11 mouse cellular contexts compared by ENCODE assay signal in the genomic region with DNA sequence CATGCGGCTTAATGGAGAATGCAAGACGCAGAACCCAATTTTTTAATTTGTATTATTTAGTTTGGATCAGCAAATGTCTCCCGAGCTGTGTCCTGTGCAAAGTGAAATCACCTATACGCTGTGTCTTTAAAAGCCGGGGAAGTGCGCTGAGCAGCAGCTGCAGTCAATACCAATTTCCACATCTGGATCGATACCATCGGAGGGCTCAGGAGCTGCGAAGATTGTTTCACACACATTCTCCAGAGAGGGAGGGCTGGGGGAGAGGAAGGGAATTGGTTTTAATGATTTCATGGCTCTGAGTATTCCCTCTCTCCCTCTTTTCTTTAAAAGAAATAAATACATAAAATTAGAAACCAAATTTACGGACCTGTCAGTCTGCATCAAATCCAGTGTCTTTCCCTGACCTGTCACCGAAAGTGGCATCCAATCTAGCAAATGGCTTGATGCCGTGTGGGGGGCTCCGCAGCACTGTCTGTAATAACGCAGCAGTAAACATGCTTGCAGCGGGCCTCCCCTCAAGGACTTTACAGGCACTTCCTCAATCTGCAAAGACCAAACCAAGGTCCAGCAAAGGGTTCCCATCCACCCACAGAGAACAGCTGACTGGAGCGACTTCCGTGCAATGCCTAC. TPM values are rescaled to one million over a fixed set of nuclear protein-coding genes. Genes with fewer than 3 reads are reported as not detected.
DNase-seq lines count a peak whose midpoint lies in the region; ATAC-seq and TF ChIP-seq lines count a peak whose summit lies in the region.
"Had no signal": no experiment of that assay in that cellular context is flagged by ENCODE, and none has a peak within 500 bp of the region (broad histone marks: within the 10 kb centered on the region; RNA-seq: fewer than 3 reads in every experiment).

No protein-coding gene starts in this region.

- no peak overlapping the region for H3K4me3 ChIP-seq in forebrain, embryonic 11.5 days (ENCODE audit: low read depth, low read length)
- H3K4me3 ChIP-seq in forebrain, postnatal 0 days (ENCODE audit: low read depth, low read length), result no peak overlapping the region
- no peak overlapping the region for H3K4me3 ChIP-seq in liver, postnatal 0 days (ENCODE audit: low read depth, low read length)
- H3K4me3 ChIP-seq in hindbrain, postnatal 0 days (ENCODE audit: low read length), result no peak overlapping the region
- no peak overlapping the region for H3K4me3 ChIP-seq in neural tube, embryonic 15.5 days (replicated peaks)
- H3K4me3 ChIP-seq: layer of hippocampus, adult 2 months; liver, embryonic 12.5 days had no signal

- no peak overlapping the region for H3K4me2 ChIP-seq in forebrain, embryonic 11.5 days (ENCODE audit: low read depth, low read length, severe bottlenecking)
- H3K4me2 ChIP-seq in forebrain, postnatal 0 days (ENCODE audit: low read depth), result no peak overlapping the region
- no peak overlapping the region for H3K4me2 ChIP-seq in liver, postnatal 0 days (ENCODE audit: low read depth, low read length)
- peak overlapping the region; percentile 25; the same call in 1 of the 2 replicates for H3K4me2 ChIP-seq in hindbrain, postnatal 0 days (ENCODE audit: low read depth, low read length)
- H3K4me2 ChIP-seq in neural tube, embryonic 15.5 days, result peak overlapping the region; percentile 9; the same call in 1 of the 2 replicates
- H3K4me2 ChIP-seq: liver, embryonic 12.5 days had no signal

- TF ChIP-seq EP300 in liver, postnatal 0 days (IDR thresholded peaks at IDR 0.05; ENCODE audit: low read depth), result no peak

- H3K4me1 ChIP-seq in forebrain, embryonic 11.5 days (replicated peaks; ENCODE audit: control insufficient read depth, insufficient read depth, low read length), result peaks cover 11% of the 10 kb centered on the region; the same call in 1 of the 2 replicates
- 0 out of 2 replicates have a peak, but pooled peaks cover 7% of the 10 kb centered on the region for H3K4me1 ChIP-seq in forebrain, postnatal 0 days (ENCODE audit: insufficient read depth)
- 0 out of 2 replicates have a peak, but pooled peaks cover 3% of the 10 kb centered on the region for H3K4me1 ChIP-seq in liver, postnatal 0 days (ENCODE audit: insufficient read depth)
- peaks cover 15% of the 10 kb centered on the region; the same call in 1 of the 2 replicates for H3K4me1 ChIP-seq in hindbrain, postnatal 0 days (ENCODE audit: insufficient read depth, low read length)
- peaks cover 24% of the 10 kb centered on the region for H3K4me1 ChIP-seq in neural tube, embryonic 15.5 days
- H3K4me1 ChIP-seq: liver, embryonic 12.5 days had no signal

- DNase-seq in forebrain, embryonic 11.5 days (ENCODE audit: low spot score), result no peak
- no peak for DNase-seq in forebrain, postnatal 0 days
- no peak for DNase-seq in liver, postnatal 0 days
- no peak for DNase-seq in liver
- DNase-seq in hindbrain, postnatal 0 days (ENCODE audit: low spot score), result peak; percentile 37
- no peak for DNase-seq in yolk sac, embryonic 10.5 days (ENCODE audit: low spot score)
- DNase-seq in lung, postnatal 36 days, result no peak

- H3K27ac ChIP-seq in forebrain, embryonic 11.5 days (ENCODE audit: low read depth, low read length), result 0 out of 2 replicates have a peak overlapping the region, but pooled peaks have one; percentile 14
- no peak overlapping the region for H3K27ac ChIP-seq in forebrain, postnatal 0 days (ENCODE audit: low read depth, low read length)
- H3K27ac ChIP-seq in liver, postnatal 0 days (ENCODE audit: low read depth), result no peak overlapping the region
- H3K27ac ChIP-seq in hindbrain, postnatal 0 days, result no peak overlapping the region
- no peak overlapping the region; the same call in 1 of the 2 replicates for H3K27ac ChIP-seq in neural tube, embryonic 15.5 days (replicated peaks)
- H3K27ac ChIP-seq: layer of hippocampus, adult 2 months; liver, embryonic 12.5 days had no signal

- H3K27me3 ChIP-seq in forebrain, embryonic 11.5 days (ENCODE audit: control insufficient read depth, insufficient read depth, low read length), result no peaks in the 10 kb centered on the region
- H3K27me3 ChIP-seq in forebrain, postnatal 0 days (ENCODE audit: insufficient read depth, low read length), result no peaks in the 10 kb centered on the region
- H3K27me3 ChIP-seq in liver, postnatal 0 days (ENCODE audit: insufficient read depth, low read length), result no peaks in the 10 kb centered on the region
- no peaks in the 10 kb centered on the region for H3K27me3 ChIP-seq in hindbrain, postnatal 0 days (ENCODE audit: insufficient read depth, low read length)
- H3K27me3 ChIP-seq in neural tube, embryonic 15.5 days (replicated peaks), result no peaks in the 10 kb centered on the region
- H3K27me3 ChIP-seq: liver, embryonic 12.5 days had no signal

- H3K9ac ChIP-seq in forebrain, embryonic 11.5 days (ENCODE audit: low read length), result no peak overlapping the region
- no peak overlapping the region for H3K9ac ChIP-seq in forebrain, postnatal 0 days
- no peak overlapping the region for H3K9ac ChIP-seq in liver, postnatal 0 days (replicated peaks)
- H3K9ac ChIP-seq in hindbrain, postnatal 0 days (replicated peaks; ENCODE audit: low read length), result no peak overlapping the region
- H3K9ac ChIP-seq in neural tube, embryonic 15.5 days (replicated peaks), result no peak overlapping the region
- H3K9ac ChIP-seq: liver, embryonic 12.5 days had no signal

- no peak for ATAC-seq in forebrain, embryonic 11.5 days (replicated peaks; ENCODE audit: low FRiP score)
- ATAC-seq in forebrain, postnatal 0 days, result no peak
- ATAC-seq in liver, postnatal 0 days, result peak; percentile 63; the same call in 1 of the 2 replicates
- peak; percentile 43 for ATAC-seq in hindbrain, postnatal 0 days
- no peak for ATAC-seq in neural tube, embryonic 15.5 days (ENCODE audit: low FRiP score)
- ATAC-seq: intestine, postnatal 0 days; liver, embryonic 12.5 days had no signal

- 90% methylated on average over 17 of the region's 17 CpGs for WGBS in forebrain, embryonic 11.5 days
- WGBS in forebrain, postnatal 0 days, result 80% methylated on average over 17 of the region's 17 CpGs
- WGBS in liver, postnatal 0 days (ENCODE audit: insufficient replicate concordance), result 76% methylated on average over 17 of the region's 17 CpGs
- WGBS in hindbrain, postnatal 0 days, result 58% methylated on average over 17 of the region's 17 CpGs
- WGBS in neural tube, embryonic 15.5 days, result 68% methylated on average over 17 of the region's 17 CpGs

- TF ChIP-seq CTCF in forebrain, postnatal 0 days (IDR thresholded peaks at IDR 0.05; ENCODE audit: low read depth), result no peak
- TF ChIP-seq CTCF in liver, postnatal 0 days (IDR thresholded peaks at IDR 0.05; ENCODE audit: low read depth), result no peak
- TF ChIP-seq CTCF in hindbrain, postnatal 0 days (IDR thresholded peaks at IDR 0.05; ENCODE audit: low read depth), result no peak

- H3K36me3 ChIP-seq in forebrain, embryonic 11.5 days (ENCODE audit: control insufficient read depth, insufficient read depth, low read length), result no peaks in the 10 kb centered on the region
- no peaks in the 10 kb centered on the region for H3K36me3 ChIP-seq in forebrain, postnatal 0 days (ENCODE audit: insufficient read depth)
- H3K36me3 ChIP-seq in liver, postnatal 0 days (replicated peaks; ENCODE audit: insufficient read depth, low read length), result no peaks in the 10 kb centered on the region
- H3K36me3 ChIP-seq in hindbrain, postnatal 0 days (ENCODE audit: insufficient read depth, low read length), result no peaks in the 10 kb centered on the region
- H3K36me3 ChIP-seq in neural tube, embryonic 15.5 days, result no peaks in the 10 kb centered on the region
- H3K36me3 ChIP-seq: liver, embryonic 12.5 days had no signal

- no peaks in the 10 kb centered on the region for H3K9me3 ChIP-seq in forebrain, embryonic 11.5 days (ENCODE audit: control insufficient read depth, low read length)
- no peaks in the 10 kb centered on the region for H3K9me3 ChIP-seq in forebrain, postnatal 0 days (ENCODE audit: low read length)
- H3K9me3 ChIP-seq in liver, postnatal 0 days (ENCODE audit: low read length), result no peaks in the 10 kb centered on the region
- H3K9me3 ChIP-seq in hindbrain, postnatal 0 days (ENCODE audit: low read length), result no peaks in the 10 kb centered on the region
- no peaks in the 10 kb centered on the region for H3K9me3 ChIP-seq in neural tube, embryonic 15.5 days (replicated peaks)
- H3K9me3 ChIP-seq: liver, embryonic 12.5 days had no signal

RNA-seq across cellular contexts. Expression of gene Pbx1, which starts 43.6 kb away (rescaled TPM):
- polyA plus RNA-seq in forebrain, embryonic 11.5 days (2014; fragmentation: Nextera tagmentation; extraction: Ambion mirVana), result 45.8 and 51.1 TPM in 2 replicates
- 79.2 and 95.9 TPM in 2 replicates for total RNA-seq in forebrain, postnatal 0 days (2014; rRNA removed)
- polyA plus RNA-seq in forebrain, postnatal 0 days (2015; fragmentation: Nextera tagmentation; extraction: Ambion mirVana), result 52.6 and 60.5 TPM in 2 replicates
- 4.0 TPM in 2 replicates for polyA plus RNA-seq in liver, postnatal 0 days (2015; fragmentation: Nextera tagmentation; extraction: Ambion mirVana)
- total RNA-seq in hindbrain, postnatal 0 days (2014; rRNA removed), result 44.4 and 51.6 TPM in 2 replicates
- polyA plus RNA-seq in hindbrain, postnatal 0 days (2015; fragmentation: Nextera tagmentation; extraction: Ambion mirVana), result 33.5 and 37.6 TPM in 2 replicates
- polyA plus RNA-seq in neural tube, embryonic 15.5 days (2015; fragmentation: Nextera tagmentation; extraction: Ambion mirVana), result 28.8 and 31.4 TPM in 2 replicates

Comparison
In these comparisons a context has a peak if more than half of its experiments do, and no peak if none do; other contexts are left out.
1. ATAC-seq: peak in liver, postnatal 0 days (single experiment) and hindbrain, postnatal 0 days (single experiment); none in forebrain, embryonic 11.5 days (single experiment), forebrain, postnatal 0 days (single experiment) and neural tube, embryonic 15.5 days (single experiment).
2. H3K4me2 ChIP-seq: peak in hindbrain, postnatal 0 days (single experiment) and neural tube, embryonic 15.5 days (single experiment); none in forebrain, embryonic 11.5 days (single experiment), forebrain, postnatal 0 days (single experiment) and liver, postnatal 0 days (single experiment).